Mouse (Mus musculus) retina, postnatal 7 days (tissue): ENCODE measurements around the gene Bclaf1.

ENCODE experiments used
- DNase-seq: peaks from one replicate; pipeline ENCODE4 v3.0.0-alpha.2; 2012; ENCODE audit warnings: low read depth, low spot score

Bclaf1 gene

DNA sequence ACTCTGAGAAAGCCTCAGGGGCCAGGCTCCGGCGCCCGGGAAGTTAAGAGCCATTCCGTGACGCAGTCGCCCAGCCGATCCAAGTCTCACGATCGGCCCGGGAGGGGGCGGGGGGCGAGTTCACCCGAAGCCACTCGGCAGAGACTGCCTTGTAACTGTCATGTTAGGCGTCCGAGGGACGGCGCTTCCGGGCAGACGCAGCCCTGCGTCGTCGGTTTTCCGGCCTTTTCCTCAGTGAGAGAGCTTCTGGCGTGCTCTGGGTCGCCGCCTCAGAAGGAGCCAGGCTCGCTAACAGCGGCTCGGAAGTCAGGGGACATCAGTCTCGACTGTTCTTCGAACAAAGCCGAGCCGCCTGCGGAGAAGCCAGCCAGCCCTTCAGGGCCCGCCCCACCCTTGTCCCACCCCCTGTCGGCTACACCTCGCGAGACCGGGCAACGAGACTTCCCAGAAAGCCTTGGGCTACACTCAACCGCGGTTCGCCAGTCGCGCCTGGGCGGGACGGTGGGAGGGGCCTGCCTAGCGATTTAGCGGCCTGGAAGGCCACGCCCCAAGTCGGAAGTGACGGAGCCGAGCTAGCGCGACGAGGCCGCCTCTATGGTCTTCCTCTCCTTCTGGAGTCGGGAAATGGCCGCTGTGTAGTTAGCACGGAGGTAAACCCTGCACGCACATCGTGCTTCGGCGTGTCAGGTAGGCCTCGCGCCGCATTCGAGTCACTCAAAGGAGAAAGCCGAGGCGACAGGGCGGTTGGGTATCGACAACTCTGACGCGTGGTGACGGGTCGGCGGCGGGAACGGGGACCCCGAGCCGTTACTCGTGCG, at the start of gene Bclaf1:
TSS of gene Bclaf1 (plus strand) at position 552 of the 818 bp plus-strand sequence.
- DNase-seq: peak; percentile 99

DNA sequence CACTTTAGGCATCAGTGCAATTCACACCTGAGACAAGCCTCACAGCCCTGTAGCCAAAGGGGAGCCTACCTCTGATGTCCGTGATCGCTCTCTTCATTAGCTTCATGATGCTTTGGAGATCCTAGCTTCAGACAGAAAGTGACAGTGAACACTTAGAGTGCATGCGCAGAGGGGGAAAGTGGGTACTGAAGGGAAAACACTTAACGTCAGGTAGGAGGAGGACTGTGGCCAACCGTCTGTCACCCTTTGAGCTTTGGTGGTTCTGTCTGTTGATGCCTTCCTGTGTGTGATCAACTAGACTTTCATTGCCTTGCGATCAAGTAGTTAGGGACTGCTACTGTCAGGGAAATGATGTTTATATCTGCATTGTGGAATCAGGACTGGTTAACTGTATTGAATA, 49.4 kb upstream of the Bclaf1 start:
- DNase-seq: no peak

DNA sequence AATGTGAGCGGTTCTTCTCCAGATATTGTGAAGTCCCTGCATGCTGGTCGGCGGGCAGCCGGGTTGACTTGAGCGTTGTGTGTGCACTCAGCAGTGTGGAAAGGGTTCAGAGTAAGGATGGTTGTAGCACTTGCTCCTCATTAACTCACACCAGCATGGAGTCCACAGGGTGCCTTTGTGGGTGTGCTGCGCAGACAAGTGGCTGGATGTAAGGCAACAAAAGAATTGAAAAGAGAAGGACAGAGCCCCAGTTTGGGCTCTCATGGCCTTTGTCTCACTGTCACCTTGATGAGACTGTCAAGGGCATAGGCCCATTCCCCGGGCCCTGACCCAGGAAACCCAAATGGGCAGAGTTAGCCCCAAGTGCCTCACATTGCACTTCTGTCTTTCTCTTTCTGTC, 47.8 kb upstream of the Bclaf1 start:
- DNase-seq: no peak

DNA sequence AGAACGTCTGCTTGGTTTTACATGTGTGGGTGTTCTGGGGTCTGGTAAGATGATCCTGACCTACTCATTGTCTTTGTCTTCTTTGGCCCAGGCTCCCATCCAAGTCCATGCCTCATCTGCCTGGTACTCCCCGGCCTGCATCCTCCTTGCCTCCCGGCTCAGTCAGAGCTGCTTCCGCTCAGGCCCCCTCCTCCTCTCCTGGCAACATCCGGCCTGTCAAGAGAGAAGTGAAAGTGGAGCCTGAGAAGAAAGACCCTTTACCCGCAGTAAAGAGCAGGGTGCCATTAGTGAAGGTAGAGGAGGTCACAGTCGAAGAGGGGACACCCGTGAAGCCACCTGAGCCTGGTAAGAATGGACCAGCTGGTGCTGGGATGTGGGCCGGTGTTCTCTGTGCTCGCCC, 45.2 kb upstream of the Bclaf1 start:
- no peak for DNase-seq

DNA sequence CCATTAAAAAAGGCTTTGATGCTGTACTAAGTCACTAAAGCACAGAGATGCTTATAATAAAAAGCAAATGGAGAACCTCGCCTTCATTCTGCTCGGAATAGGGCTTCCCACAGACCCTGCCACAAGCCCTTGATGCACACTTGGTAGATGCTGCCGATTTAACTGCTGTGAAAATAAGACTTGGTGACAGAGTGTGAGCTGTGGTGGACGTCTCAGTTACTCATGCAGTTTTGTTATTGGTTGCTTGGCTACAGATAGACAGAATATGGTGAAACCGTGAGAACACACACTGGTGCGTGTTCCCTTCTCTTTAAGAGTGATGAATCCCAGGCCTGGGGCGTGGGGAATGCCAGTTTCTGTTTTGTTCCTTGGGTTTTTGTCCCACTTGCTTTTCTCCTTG, 43.3 kb upstream of the Bclaf1 start:
- DNase-seq: no peak

DNA sequence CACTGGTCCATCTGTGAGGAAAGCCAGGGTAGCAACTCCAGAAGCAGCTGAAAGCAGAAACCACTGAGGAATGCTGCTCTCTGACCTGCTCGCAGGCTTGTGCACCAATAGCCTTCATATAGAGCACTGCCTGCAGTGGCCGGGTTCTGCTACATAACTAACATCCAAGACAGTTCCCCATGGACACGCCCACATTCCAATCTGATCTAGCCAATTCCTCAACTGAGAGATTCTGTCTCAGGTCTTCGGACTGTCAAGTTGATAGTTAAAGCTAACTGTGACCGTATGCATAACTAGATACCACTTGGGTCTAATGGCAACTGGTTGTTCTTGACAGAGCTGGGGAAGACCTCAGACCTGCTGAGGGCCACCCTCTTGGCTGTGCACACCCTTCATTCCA, 39.9 kb upstream of the Bclaf1 start:
- DNase-seq: no peak

DNA sequence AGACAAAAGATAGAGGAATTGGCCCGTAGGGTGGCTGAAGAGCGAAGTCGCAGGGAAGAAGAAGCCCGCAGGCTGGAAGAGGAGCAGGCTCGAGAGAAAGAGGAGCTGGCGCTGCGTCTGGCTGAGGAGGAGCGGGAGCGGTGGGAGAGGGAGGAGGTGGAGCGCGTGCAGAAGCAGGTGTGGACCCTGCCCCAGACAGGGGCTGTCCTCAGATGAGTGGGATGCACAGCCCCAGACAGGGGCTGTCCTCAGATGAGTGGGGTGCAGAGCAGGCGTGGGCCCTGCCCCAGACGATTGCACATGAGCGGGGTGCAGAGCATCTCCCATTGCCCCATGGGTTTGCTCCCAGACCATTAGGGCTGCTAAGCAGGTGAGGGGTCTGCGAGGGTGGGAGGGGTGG, 39.0 kb upstream of the Bclaf1 start:
- DNase-seq: no peak

DNA sequence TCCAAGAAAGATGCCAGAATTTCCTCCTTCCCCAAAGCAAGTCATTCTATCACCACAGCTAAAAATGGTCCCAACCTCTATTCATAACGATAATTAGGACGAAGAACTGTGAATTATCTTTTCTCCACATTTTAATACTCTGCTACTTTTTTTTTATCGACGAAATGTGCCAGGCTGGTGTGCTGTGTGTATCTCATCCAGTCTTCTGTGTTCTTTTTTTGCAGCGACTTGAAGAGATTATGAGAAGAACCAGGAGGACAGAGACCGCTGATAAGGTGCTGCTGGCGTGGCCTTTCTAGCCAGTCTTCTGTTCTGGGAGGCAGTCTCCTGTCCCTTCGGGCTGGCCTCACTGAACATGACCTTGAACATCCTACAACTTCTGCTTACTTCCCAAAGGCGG, 38.2 kb upstream of the Bclaf1 start:
- no peak for DNase-seq

DNA sequence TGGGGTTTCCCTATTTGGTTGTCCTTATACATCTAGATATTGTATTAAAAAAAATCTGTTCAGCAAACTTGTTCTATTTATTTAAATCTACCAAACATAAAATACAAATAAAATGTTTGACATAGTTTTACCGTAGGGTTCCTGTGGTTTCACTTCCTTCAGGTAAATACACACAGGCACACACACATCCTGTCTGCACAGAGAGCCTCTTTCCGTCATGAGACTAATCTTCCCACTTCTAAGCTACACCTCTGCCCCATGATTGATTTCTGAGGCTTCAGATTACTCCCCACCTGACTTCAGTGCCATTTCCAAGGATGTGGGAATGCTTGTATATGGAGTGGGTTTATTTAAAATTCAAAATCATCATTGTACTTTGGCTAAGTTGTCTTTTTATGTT, 30.8 kb upstream of the Bclaf1 start:
- DNase-seq: no peak

DNA sequence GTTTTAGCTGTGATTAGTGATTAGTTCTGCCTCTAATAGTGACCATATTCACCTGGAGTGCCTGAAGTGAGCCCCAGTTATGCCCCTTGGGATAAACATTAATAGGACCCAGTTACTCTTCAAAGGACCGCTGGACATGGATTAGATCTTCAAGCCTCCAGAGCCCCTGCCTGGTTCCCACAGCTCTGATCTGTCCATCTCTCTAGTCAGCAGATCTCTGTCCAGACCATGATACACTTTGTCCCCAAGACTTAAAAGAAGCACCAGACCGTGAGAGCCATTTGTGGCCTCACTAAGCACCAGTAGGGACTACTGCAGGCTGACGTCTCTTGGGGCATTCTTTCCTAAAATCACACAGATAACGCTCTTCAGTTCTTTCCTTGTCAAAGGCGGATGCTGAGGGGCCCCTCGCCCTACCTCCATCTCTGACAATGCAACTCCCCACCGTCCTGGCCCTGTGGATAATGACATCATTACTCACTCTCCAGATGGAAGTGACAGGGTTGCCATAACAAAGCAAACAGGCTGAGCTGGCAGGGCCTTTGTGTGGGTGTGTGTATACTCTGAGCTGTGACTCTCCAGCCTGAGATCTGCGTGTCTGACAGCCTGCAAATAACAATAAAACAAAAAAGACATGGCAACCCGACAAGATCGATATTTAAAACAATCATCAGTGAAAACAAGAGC, 26.8 kb upstream of the Bclaf1 start:
- peak; percentile 43 for DNase-seq

DNA sequence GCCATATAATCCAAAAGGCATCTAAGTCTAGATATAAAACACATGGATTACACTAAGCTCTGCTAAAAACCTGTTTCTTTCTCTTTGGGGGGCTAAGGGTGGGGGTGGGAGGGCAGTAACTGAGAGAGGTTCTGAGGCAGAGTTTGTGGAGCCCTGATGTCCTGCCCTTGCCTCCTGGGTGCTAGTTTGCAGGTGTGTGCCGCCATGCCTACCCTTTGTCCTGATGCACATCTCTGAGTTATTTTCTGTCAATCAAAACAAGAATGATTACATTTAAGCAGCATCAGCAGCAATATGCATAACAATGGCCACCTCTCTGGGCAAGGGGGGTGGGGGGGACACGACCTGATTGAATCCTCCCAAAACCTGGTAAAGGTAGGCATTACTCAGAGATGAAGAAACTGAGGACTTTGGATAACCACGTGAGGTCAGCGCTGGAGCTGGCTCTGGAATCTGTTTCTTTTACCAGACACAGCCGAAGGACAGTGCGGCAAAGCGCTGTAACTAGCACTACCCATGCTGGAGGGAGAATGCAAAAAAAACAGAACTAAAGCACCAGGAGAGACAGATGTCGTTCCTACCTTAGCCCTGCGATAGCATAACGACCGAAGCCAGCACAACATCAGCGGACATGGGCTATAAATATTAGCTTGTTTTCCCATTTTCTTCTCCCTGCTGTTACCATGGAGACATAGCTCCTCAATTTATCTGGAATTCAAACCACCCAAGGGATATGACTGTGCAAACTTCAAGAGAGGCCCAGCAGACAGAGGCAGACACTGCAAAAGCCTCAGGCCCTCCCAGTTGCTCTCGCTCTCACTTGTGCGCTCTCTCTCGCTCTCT, 26.1 kb upstream of the Bclaf1 start:
- DNase-seq: no peak

DNA sequence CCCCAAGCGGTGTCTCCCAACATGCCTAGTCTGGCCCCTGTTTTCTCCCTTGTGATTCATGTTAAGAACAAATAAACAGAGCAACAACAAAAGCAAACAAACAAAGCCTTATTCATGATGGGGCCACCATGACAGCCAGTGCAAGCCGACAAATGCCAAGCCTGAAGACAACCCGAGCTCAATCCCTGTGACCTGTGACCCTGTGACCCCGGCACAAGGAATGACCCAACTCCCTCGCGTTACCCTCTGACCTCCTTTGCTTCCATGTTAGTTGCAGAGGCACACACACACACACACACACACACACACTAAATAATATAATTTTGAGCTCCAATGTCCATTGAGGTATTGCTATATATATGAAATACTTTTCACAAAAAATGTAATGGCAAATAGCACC, 24.9 kb upstream of the Bclaf1 start:
- no peak for DNase-seq

DNA sequence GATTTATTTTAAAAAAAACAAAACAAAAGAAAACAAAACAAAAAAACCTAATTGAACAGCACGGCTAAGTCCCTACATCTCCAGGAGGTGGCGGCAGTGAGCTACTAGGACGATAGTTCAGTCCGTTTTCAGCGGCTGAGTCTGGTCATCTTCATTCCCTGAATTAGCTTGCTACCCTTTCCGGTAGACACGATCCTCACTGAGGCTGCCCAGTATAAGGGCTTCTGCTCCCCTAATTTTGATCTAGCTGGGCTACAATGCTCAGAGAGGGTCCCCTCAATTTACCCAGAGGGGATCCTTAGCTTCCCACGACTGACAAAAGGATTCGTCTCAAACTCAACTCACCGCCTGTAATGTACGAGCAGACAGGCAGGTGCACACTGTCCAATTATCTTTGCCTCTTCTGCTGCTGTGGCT, 21.8 kb upstream of the Bclaf1 start:
- DNase-seq: peak; percentile 76

DNA sequence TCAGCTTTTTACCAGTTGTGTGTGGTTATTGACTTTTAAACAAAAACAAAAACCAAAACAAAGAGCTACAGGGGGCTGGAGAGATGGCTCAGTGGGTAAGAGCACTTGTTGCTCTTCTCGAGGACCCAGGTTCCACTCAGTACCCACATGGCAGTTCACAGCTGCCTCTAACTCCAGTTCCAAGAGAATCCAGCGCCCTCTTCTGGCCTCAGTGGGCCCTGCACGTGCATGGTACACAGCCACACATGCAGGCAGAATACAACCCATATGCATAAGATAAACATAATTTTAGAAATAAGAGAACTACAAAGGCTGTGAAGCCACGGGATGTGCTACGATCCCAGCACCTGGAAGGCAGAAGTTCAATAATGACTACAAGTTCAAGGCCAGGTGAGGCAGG, 16.3 kb upstream of the Bclaf1 start:
- DNase-seq: no peak

DNA sequence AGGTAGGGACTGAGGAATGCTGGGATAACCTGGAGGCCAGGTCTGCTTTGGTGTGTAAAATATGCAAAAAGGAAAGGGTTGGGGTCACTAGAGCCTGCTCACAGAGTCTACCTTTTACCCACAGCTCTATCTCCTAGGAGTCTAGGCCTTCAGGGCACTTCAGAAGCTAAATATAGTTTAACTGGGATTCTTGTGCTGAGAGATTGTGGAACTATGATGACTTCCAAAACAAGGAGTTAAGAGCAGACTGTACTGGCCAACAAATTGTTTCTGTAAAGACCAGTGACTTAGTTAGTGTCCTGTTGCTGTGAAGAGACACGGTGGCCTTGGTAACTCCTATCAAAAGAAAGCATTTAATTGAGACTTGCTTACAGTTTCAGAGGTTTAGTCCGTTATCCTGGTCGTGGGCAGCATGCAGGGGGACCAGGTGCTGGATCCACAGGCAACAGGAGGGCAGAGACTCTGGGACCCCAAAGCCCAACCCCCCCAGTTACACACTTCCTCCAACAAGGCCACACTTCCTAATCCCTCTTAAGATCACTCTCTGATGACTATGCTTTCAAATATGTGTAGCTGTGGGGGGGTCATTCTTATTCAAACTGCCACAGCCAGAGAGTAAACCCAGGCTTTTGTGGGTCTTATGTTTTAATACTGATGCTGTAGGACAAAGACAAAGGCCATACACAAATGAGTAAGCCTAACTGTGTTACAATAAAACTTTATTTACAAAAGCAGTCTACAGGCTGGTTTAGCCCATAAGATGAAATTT, 13.9 kb upstream of the Bclaf1 start:
- DNase-seq: no peak

DNA sequence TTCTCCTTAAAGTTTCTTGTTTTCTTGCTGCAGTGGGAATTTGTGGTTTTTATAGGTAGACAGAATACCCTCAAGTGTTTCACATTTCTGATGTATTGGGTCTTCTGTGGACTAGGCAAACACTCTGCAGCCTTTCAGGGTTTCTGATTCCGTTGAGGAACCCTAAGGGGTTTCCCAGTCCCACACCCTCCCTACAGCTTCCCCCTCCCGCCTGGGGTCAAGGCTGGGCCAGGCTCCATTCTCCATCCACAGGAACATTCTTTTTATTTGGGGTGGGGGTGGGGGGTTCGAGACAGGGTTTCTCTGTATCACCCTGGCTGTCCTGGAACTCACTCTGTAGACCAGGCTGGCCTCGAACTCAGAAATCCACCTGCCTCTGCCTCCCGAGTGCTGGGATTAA, 13.2 kb upstream of the Bclaf1 start:
- DNase-seq: no peak

DNA sequence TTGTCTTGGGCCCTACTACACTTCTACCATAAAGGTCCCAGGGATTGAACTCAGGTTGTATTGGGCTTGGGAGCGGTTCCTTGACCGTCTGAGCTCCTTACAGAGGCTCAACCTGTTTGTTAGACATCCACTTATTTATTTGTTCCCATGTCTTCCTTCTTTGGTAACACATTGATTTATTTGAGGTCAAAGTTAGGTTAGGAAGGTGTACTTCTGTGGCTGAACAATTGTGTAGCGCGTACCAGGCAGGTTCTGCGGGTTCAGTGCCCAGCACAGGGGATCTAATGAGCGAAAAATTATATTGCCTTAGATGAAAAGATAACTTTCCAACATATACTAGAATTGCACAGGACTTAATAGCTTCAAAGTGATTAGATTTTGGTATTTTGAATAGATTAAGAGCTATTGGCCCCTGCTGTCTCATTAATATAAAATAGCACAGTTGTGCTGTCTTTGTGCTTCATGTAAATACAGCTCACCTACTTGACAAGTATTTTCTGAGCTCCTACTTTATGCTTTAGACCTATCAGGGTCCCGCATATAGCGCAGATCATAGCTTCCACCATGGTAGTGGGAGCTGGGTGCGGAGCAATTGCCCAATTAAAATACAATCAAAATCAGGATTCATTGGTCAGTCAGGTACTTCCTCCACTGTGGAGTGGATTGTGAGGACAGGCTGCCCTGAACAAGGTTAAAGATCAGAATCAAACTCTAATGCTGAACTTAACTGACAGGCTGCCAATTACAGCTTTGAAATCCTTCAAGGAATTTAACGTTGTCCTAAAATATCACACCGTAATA, 1.1 kb upstream of the Bclaf1 start:
- no peak for DNase-seq

DNA sequence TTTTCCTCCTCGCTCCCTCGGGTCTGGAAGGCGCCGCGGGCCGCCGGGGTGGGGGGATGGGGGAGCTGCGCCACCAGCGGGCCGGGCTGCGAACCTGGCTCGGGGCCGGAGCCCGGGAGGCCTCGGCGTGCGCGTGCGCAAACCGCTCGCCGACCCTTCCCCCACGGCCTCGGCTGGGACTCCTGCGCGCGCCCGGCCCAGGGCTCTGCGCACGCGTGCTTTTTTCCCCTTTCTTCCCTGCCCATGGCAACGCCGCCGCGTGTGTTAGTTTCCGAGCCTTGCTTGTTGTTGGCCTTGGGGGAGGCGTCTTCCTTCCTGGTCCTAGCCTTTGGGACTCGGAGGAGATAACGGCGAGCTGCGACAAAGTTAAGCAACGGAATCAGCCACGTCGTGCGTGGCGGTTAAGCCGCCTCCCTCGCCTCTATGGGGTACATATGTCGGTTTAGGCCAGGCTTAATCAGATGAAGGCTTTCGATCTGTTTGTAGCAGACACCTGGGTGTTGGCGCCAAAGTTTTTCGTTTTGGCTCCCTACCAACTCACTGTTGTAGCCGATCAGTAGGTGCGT, 550 bp downstream of the Bclaf1 start:
- DNase-seq: peak; percentile 73

DNA sequence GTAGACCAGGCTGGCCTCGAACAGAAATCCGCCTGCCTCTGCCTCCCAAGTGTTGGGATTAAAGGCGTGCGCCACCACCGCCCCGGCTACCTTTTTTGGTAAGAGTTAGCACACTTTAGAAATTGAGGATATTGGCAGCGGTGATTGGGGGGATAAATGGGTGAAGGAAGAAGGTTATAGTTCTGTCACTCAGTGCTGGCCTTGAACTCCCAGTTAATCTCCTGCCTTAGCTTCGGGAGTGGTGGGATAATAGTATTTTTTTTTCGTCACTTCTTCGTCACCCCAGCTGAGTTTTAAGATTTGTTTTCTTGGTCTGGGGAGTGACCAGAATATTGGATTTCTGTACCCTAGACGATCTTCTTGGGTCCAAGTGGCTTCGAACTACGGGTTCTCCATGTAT, 1.2 kb downstream of the Bclaf1 start:
- DNase-seq: no peak

DNA sequence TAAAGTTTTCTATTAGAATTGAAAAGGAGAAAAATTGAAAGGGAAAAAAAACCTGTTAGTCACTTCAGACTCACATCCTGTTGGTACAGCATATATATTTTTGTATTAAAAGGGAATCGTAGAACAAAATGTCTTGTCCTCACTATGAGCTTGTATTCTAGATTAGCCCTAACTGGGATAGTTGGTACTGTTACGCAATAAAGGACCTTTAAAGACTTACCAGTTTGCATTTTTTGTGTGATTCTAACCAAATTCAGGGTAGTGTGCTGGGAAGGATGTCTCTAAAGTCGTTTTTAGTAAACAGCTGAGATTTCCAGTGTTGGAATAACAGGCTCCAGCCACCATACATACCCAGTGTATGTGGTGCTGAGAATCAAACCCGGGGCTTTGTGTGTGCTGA, 1.7 kb downstream of the Bclaf1 start:
- DNase-seq: no peak
